Mouse (Mus musculus) liver, embryonic 12.5 days (tissue): ENCODE results near the gene Icos. TPM values are rescaled to one million over a fixed set of nuclear protein-coding genes. Genes with fewer than 3 reads are reported as not detected.

Experiments
- ATAC-seq: fragments of 200-750 bp; cut with Nextera tagmentation; 2 replicates; pipeline ENCODE4 v1.8.0; 2017; ENCODE audit warnings: moderate number of reproducible peaks, mild to moderate bottlenecking, moderate library complexity
- H3K27ac ChIP-seq: fragments of 300-500 bp; sonication (generic); 2 replicates; pipeline ENCODE4 v1.5.1; 2016; ENCODE audit warnings: mild to moderate bottlenecking
- H3K27me3 ChIP-seq: fragments of 300-500 bp; sonication (generic); replicated peaks from 2 replicates; pipeline ENCODE4 v1.6.1; 2016; ENCODE audit warnings: mild to moderate bottlenecking, moderate library complexity
- H3K36me3 ChIP-seq: fragments of 300-500 bp; sonication (generic); 2 replicates; pipeline ENCODE4 v1.6.1; 2016; ENCODE audit warnings: mild to moderate bottlenecking, moderate library complexity
- H3K4me1 ChIP-seq: fragments of 300-500 bp; sonication (generic); 2 replicates; pipeline ENCODE4 v1.6.1; 2016
- H3K4me2 ChIP-seq: fragments of 300-500 bp; sonication (generic); 2 replicates; pipeline ENCODE4 v1.6.1; 2016; ENCODE audit warnings: mild to moderate bottlenecking, moderate library complexity
- H3K4me3 ChIP-seq: fragments of 300-500 bp; sonication (generic); 2 replicates; pipeline ENCODE4 v1.5.1; 2016; ENCODE audit warnings: mild to moderate bottlenecking, moderate library complexity
- H3K9ac ChIP-seq: fragments of 300-500 bp; sonication (generic); 2 replicates; pipeline ENCODE4 v1.6.1; 2016; ENCODE audit warnings: mild to moderate bottlenecking, moderate library complexity
- H3K9me3 ChIP-seq: fragments of 300-500 bp; sonication (generic); replicated peaks from 2 replicates; pipeline ENCODE4 v1.6.1; 2016; ENCODE audit warnings: mild to moderate bottlenecking, moderate library complexity
- WGBS: fragments of 180-500 bp; shearing (Covaris S2); methylation state at CpG from one replicate; pipeline ENCODE4 v1.1.7; 2016; ENCODE audit not compliant: insufficient replicate concordance; 5-methylcytosine and 5-hydroxymethylcytosine counted together
- polyA plus RNA-seq: library from polyadenylated mRNA; unstranded; fragments of >200 nt; fragmentation: Nextera tagmentation; extraction: Ambion mirVana; gene quantifications from 2 replicates; pipeline ENCODE4 v1.2.1, GENCODE M21; 2016

Gene Icos
- polyA plus RNA-seq, 1 experiment from 2014 or later, result 0.35 TPM

- no peaks in the 10 kb centered on the region for H3K27me3 ChIP-seq
- H3K4me2 ChIP-seq, result no peak overlapping the region
- no peak overlapping the region for H3K9ac ChIP-seq
- H3K4me1 ChIP-seq, result no peaks in the 10 kb centered on the region
- 80% methylated on average over 2 of the region's 2 CpGs for WGBS
- no peaks in the 10 kb centered on the region for H3K9me3 ChIP-seq
- H3K36me3 ChIP-seq, result no peaks in the 10 kb centered on the region
- H3K4me3 ChIP-seq, result no peak overlapping the region
- no peak overlapping the region for H3K27ac ChIP-seq
- no peak for ATAC-seq
These were observed 28.5 kb downstream of the Icos start for GRCm38 (mm10) chr1:61006229-61006628.

- ATAC-seq, result no peak
- no peaks in the 10 kb centered on the region for H3K36me3 ChIP-seq
- no peak overlapping the region for H3K9ac ChIP-seq
- H3K4me1 ChIP-seq, result no peaks in the 10 kb centered on the region
- no peak overlapping the region for H3K4me2 ChIP-seq
- H3K9me3 ChIP-seq, result no peaks in the 10 kb centered on the region
- H3K27me3 ChIP-seq, result no peaks in the 10 kb centered on the region
- H3K4me3 ChIP-seq, result no peak overlapping the region
- H3K27ac ChIP-seq, result no peak overlapping the region
These were observed 29.8 kb downstream of the Icos start for GRCm38 (mm10) chr1:61007516-61007915.

- Histone ChIP-seq H3K4me2 (no peak overlapping the region), H3K9me3 (no peaks in the 10 kb centered on the region), H3K4me3 (no peak overlapping the region), H3K4me1 (no peaks in the 10 kb centered on the region), H3K27ac (no peak overlapping the region), H3K36me3 (no peaks in the 10 kb centered on the region), H3K27me3 (no peaks in the 10 kb centered on the region), H3K9ac (no peak overlapping the region)
- 71% methylated on average over 1 of the region's 1 CpGs for WGBS
- no peak for ATAC-seq
These were observed 38.9 kb downstream of the Icos start for GRCm38 (mm10) chr1:61016578-61017118.

- H3K9ac ChIP-seq, result no peak overlapping the region
- H3K9me3 ChIP-seq, result no peaks in the 10 kb centered on the region
- H3K4me3 ChIP-seq, result no peak overlapping the region
- 60% methylated on average over 5 of the region's 5 CpGs for WGBS
- no peaks in the 10 kb centered on the region for H3K4me1 ChIP-seq
- H3K27ac ChIP-seq, result no peak overlapping the region
- no peak for ATAC-seq
- no peaks in the 10 kb centered on the region for H3K27me3 ChIP-seq
- no peaks in the 10 kb centered on the region for H3K36me3 ChIP-seq
- no peak overlapping the region for H3K4me2 ChIP-seq
These were observed 49.0 kb downstream of the Icos start for GRCm38 (mm10) chr1:61026712-61027111.

- H3K27me3 ChIP-seq, result no peaks in the 10 kb centered on the region
- ATAC-seq, result no peak
- no peaks in the 10 kb centered on the region for H3K36me3 ChIP-seq
- H3K27ac ChIP-seq, result no peak overlapping the region
- no peak overlapping the region for H3K4me3 ChIP-seq
- H3K9me3 ChIP-seq, result no peaks in the 10 kb centered on the region
- no peak overlapping the region for H3K4me2 ChIP-seq
- H3K4me1 ChIP-seq, result no peaks in the 10 kb centered on the region
- WGBS, result 74% methylated on average over 3 of the region's 3 CpGs
- no peak overlapping the region for H3K9ac ChIP-seq
These were observed 49.8 kb downstream of the Icos start for GRCm38 (mm10) chr1:61027519-61027918.

GRCm38 (mm10) chr1:61029919-61030318 is 52.2 kb downstream of the Icos start:
- Histone ChIP-seq H3K4me2 (no peak overlapping the region), H3K27me3 (no peaks in the 10 kb centered on the region), H3K9ac (no peak overlapping the region), H3K27ac (no peak overlapping the region), H3K36me3 (no peaks in the 10 kb centered on the region), H3K9me3 (no peaks in the 10 kb centered on the region), H3K4me3 (no peak overlapping the region), H3K4me1 (no peaks in the 10 kb centered on the region)
- 39% methylated on average over 1 of the region's 1 CpGs for WGBS
- no peak for ATAC-seq

GRCm38 (mm10) chr1:61030532-61030931 is 52.8 kb downstream of the Icos start:
- Histone ChIP-seq H3K4me1 (no peaks in the 10 kb centered on the region), H3K4me2 (no peak overlapping the region), H3K27me3 (no peaks in the 10 kb centered on the region), H3K4me3 (no peak overlapping the region), H3K27ac (no peak overlapping the region), H3K9ac (no peak overlapping the region), H3K36me3 (no peaks in the 10 kb centered on the region), H3K9me3 (no peaks in the 10 kb centered on the region)
- no peak for ATAC-seq

GRCm38 (mm10) chr1:61035270-61035669 is 57.5 kb downstream of the Icos start:
- Histone ChIP-seq H3K27me3 (no peaks in the 10 kb centered on the region), H3K4me1 (no peaks in the 10 kb centered on the region), H3K36me3 (no peaks in the 10 kb centered on the region), H3K9me3 (no peaks in the 10 kb centered on the region), H3K4me2 (no peak overlapping the region), H3K4me3 (no peak overlapping the region), H3K27ac (no peak overlapping the region), H3K9ac (no peak overlapping the region)
- no peak for ATAC-seq
- 57% methylated on average over 1 of the region's 1 CpGs for WGBS

GRCm38 (mm10) chr1:61038223-61038622 is 60.5 kb downstream of the Icos start:
- no peak for ATAC-seq
- no peak overlapping the region for H3K9ac ChIP-seq
- H3K9me3 ChIP-seq, result no peaks in the 10 kb centered on the region
- 59% methylated on average over 4 of the region's 4 CpGs for WGBS
- no peaks in the 10 kb centered on the region; the same call in 1 of the 2 replicates for H3K27me3 ChIP-seq
- no peaks in the 10 kb centered on the region for H3K36me3 ChIP-seq
- H3K27ac ChIP-seq, result no peak overlapping the region
- H3K4me3 ChIP-seq, result no peak overlapping the region
- H3K4me1 ChIP-seq, result no peaks in the 10 kb centered on the region
- H3K4me2 ChIP-seq, result no peak overlapping the region

- no peaks in the 10 kb centered on the region for H3K9me3 ChIP-seq
- H3K9ac ChIP-seq, result no peak overlapping the region
- H3K36me3 ChIP-seq, result no peaks in the 10 kb centered on the region
- no peaks in the 10 kb centered on the region; the same call in 1 of the 2 replicates for H3K27me3 ChIP-seq
- WGBS, result 38% methylated on average over 4 of the region's 4 CpGs
- H3K4me2 ChIP-seq, result no peak overlapping the region
- no peaks in the 10 kb centered on the region for H3K4me1 ChIP-seq
- ATAC-seq, result no peak
- no peak overlapping the region for H3K4me3 ChIP-seq
- H3K27ac ChIP-seq, result no peak overlapping the region
These were observed 61.6 kb downstream of the Icos start for GRCm38 (mm10) chr1:61039310-61039709.

GRCm38 (mm10) chr1:61040401-61040800 is 62.7 kb downstream of the Icos start:
- WGBS, result 76% methylated on average over 4 of the region's 4 CpGs
- Histone ChIP-seq H3K36me3 (no peaks in the 10 kb centered on the region), H3K4me2 (no peak overlapping the region), H3K9me3 (no peaks in the 10 kb centered on the region), H3K27me3 (no peaks in the 10 kb centered on the region; the same call in 1 of the 2 replicates), H3K27ac (no peak overlapping the region), H3K4me3 (no peak overlapping the region), H3K9ac (no peak overlapping the region), H3K4me1 (no peaks in the 10 kb centered on the region)
- no peak for ATAC-seq

GRCm38 (mm10) chr1:61042842-61043241 is 65.1 kb downstream of the Icos start:
- H3K9me3 ChIP-seq, result no peaks in the 10 kb centered on the region
- no peak for ATAC-seq
- H3K27ac ChIP-seq, result no peak overlapping the region
- no peak overlapping the region for H3K4me2 ChIP-seq
- H3K36me3 ChIP-seq, result no peaks in the 10 kb centered on the region
- H3K9ac ChIP-seq, result no peak overlapping the region
- no peaks in the 10 kb centered on the region; the same call in 1 of the 2 replicates for H3K27me3 ChIP-seq
- 67% methylated on average over 2 of the region's 2 CpGs for WGBS
- H3K4me1 ChIP-seq, result no peaks in the 10 kb centered on the region
- no peak overlapping the region for H3K4me3 ChIP-seq

- ATAC-seq, result no peak
- no peaks in the 10 kb centered on the region for H3K9me3 ChIP-seq
These were observed 68.5 kb downstream of the Icos start for GRCm38 (mm10) chr1:61046055-61046705.

More at GRCm38 (mm10) chr1:61046055-61046705, 68.5 kb downstream of the Icos start:
- Histone ChIP-seq H3K9ac (no peak overlapping the region), H3K27me3 (no peaks in the 10 kb centered on the region), H3K36me3 (no peaks in the 10 kb centered on the region), H3K27ac (no peak overlapping the region), H3K4me2 (no peak overlapping the region), H3K4me1 (no peaks in the 10 kb centered on the region), H3K4me3 (no peak overlapping the region)
- WGBS, result 61% methylated on average over 3 of the region's 3 CpGs
